Mouse (Mus musculus) kidney, postnatal 0 days (tissue): ENCODE measurements around the gene Gss. TPM values are rescaled to one million over a fixed set of nuclear protein-coding genes. Genes with fewer than 3 reads are reported as not detected.

Experiments used
- ATAC-seq: fragments of 200-750 bp; cut with Nextera tagmentation; replicated peaks from 2 replicates; pipeline ENCODE4 v1.8.0; 2017; ENCODE audit warnings: low read depth, moderate number of reproducible peaks, moderate TSS enrichment, moderate library complexity; ENCODE audit not compliant: low FRiP score
- DNase-seq: peaks from one replicate; pipeline ENCODE4 v3.0.0-alpha.2; 2016; ENCODE audit warnings: low spot score
- H3K27ac ChIP-seq: fragments of 300-500 bp; sonication (generic); 2 replicates; pipeline ENCODE4 v1.5.1; 2014; ENCODE audit warnings: mild to moderate bottlenecking
- H3K27me3 ChIP-seq: fragments of 300-500 bp; sonication (generic); 2 replicates; pipeline ENCODE4 v1.6.1; 2014; ENCODE audit warnings: low read length, mixed read lengths; ENCODE audit not compliant: insufficient read depth
- H3K36me3 ChIP-seq: fragments of 300-500 bp; sonication (generic); 2 replicates; pipeline ENCODE4 v1.6.1; 2014; ENCODE audit warnings: low read length, mixed read lengths; ENCODE audit not compliant: insufficient read depth
- H3K4me1 ChIP-seq: fragments of 300-500 bp; sonication (generic); replicated peaks from 2 replicates; pipeline ENCODE4 v1.6.1; 2014; ENCODE audit warnings: antibody characterized with exemption, low read length, mixed read lengths; ENCODE audit not compliant: insufficient read depth
- H3K4me2 ChIP-seq: fragments of 300-500 bp; sonication (generic); 2 replicates; pipeline ENCODE4 v1.6.1; 2014; ENCODE audit warnings: mild to moderate bottlenecking, low read length, moderate library complexity, mixed read lengths
- H3K4me3 ChIP-seq: fragments of 300-500 bp; sonication (generic); replicated peaks from 2 replicates; pipeline ENCODE4 v1.5.1; 2014; ENCODE audit warnings: low read depth, low read length
- H3K9ac ChIP-seq: fragments of 300-500 bp; sonication (generic); 2 replicates; pipeline ENCODE4 v1.6.1; 2014; ENCODE audit warnings: low read depth, low read length
- H3K9me3 ChIP-seq: fragments of 300-500 bp; sonication (generic); replicated peaks from 2 replicates; pipeline ENCODE4 v1.6.1; 2016; ENCODE audit warnings: low read length, inconsistent platforms, mixed read lengths
- CTCF ChIP-seq: IDR thresholded peaks from 2 replicates; pipeline ENCODE4 v1.5.1; 2016; ENCODE audit warnings: antibody characterized with exemption, low read depth, mild to moderate bottlenecking, moderate library complexity
- WGBS: fragments of 180-500 bp; shearing (Covaris S2); extraction: QIAGEN DNeasy Blood & Tissue Kit; methylation state at CpG from one replicate; pipeline ENCODE4 v1.1.7; 2014; 5-methylcytosine and 5-hydroxymethylcytosine counted together
- polyA plus RNA-seq: library from polyadenylated mRNA; unstranded; fragments of >200 nt; fragmentation: Nextera tagmentation; extraction: Ambion mirVana; gene quantifications from 2 replicates; pipeline ENCODE4 v1.2.1, GENCODE M21; 2015

Gss gene
- polyA plus RNA-seq, 1 experiment from 2014 or later, result 114 TPM

GRCm38 (mm10) chr2:155537761-155538462 lies 54.7 kb downstream of the Gss start:
- H3K27me3 ChIP-seq, result no peaks in the 10 kb centered on the region
- H3K36me3 ChIP-seq, result no peaks in the 10 kb centered on the region
- no peak overlapping the region for H3K9ac ChIP-seq
- H3K9me3 ChIP-seq, result no peaks in the 10 kb centered on the region
- no peak for ATAC-seq
- peak; percentile 21 for DNase-seq
- no peak overlapping the region for H3K4me3 ChIP-seq
- 74% methylated on average over 5 of the region's 5 CpGs for WGBS
- no peaks in the 10 kb centered on the region for H3K4me1 ChIP-seq
- no peak overlapping the region for H3K4me2 ChIP-seq
- no peak for TF ChIP-seq CTCF
- H3K27ac ChIP-seq, result no peak overlapping the region

- TF ChIP-seq CTCF, result no peak
- H3K27ac ChIP-seq, result no peak overlapping the region
- H3K4me3 ChIP-seq, result no peak overlapping the region
- no peaks in the 10 kb centered on the region for H3K27me3 ChIP-seq
- no peak overlapping the region for H3K9ac ChIP-seq
- H3K4me2 ChIP-seq, result no peak overlapping the region
- no peaks in the 10 kb centered on the region for H3K9me3 ChIP-seq
- ATAC-seq, result no peak
- H3K4me1 ChIP-seq, result no peaks in the 10 kb centered on the region
- H3K36me3 ChIP-seq, result no peaks in the 10 kb centered on the region
- no peak for DNase-seq
These were observed 56.3 kb downstream of the Gss start for GRCm38 (mm10) chr2:155536292-155536691.

- H3K4me3 ChIP-seq, result no peak overlapping the region
- H3K36me3 ChIP-seq, result no peaks in the 10 kb centered on the region
- H3K4me1 ChIP-seq, result no peaks in the 10 kb centered on the region
- no peaks in the 10 kb centered on the region for H3K9me3 ChIP-seq
- no peak for TF ChIP-seq CTCF
- 79% methylated on average over 5 of the region's 5 CpGs for WGBS
- ATAC-seq, result no peak
- H3K4me2 ChIP-seq, result no peak overlapping the region
- DNase-seq, result no peak
- no peak overlapping the region for H3K27ac ChIP-seq
- no peaks in the 10 kb centered on the region for H3K27me3 ChIP-seq
- H3K9ac ChIP-seq, result no peak overlapping the region
These were observed 65.2 kb downstream of the Gss start for GRCm38 (mm10) chr2:155527367-155527766.

GRCm38 (mm10) chr2:155524378-155524777 lies 68.2 kb downstream of the Gss start:
- H3K27ac ChIP-seq, result no peak overlapping the region
- ATAC-seq (no peak), DNase-seq (no peak)
- WGBS, result 46% methylated on average over 1 of the region's 1 CpGs
- H3K36me3 ChIP-seq, result no peaks in the 10 kb centered on the region
- no peak overlapping the region for H3K9ac ChIP-seq
- H3K4me1 ChIP-seq, result no peaks in the 10 kb centered on the region
- TF ChIP-seq CTCF, result no peak
- no peak overlapping the region for H3K4me3 ChIP-seq
- H3K9me3 ChIP-seq, result no peaks in the 10 kb centered on the region
- no peak overlapping the region for H3K4me2 ChIP-seq
- no peaks in the 10 kb centered on the region for H3K27me3 ChIP-seq

GRCm38 (mm10) chr2:155523706-155524105 lies 68.9 kb downstream of the Gss start:
- H3K4me1 ChIP-seq, result no peaks in the 10 kb centered on the region
- DNase-seq, result no peak
- no peaks in the 10 kb centered on the region for H3K27me3 ChIP-seq
- no peak for TF ChIP-seq CTCF
- no peaks in the 10 kb centered on the region for H3K9me3 ChIP-seq
- 61% methylated on average over 5 of the region's 5 CpGs for WGBS
- H3K36me3 ChIP-seq, result no peaks in the 10 kb centered on the region
- no peak overlapping the region for H3K4me2 ChIP-seq
- H3K4me3 ChIP-seq, result no peak overlapping the region
- H3K27ac ChIP-seq, result no peak overlapping the region
- no peak overlapping the region for H3K9ac ChIP-seq
- ATAC-seq, result no peak

- DNase-seq (no peak), ATAC-seq (no peak)
- Histone ChIP-seq H3K27me3 (no peaks in the 10 kb centered on the region), H3K36me3 (no peaks in the 10 kb centered on the region), H3K9me3 (no peaks in the 10 kb centered on the region), H3K4me2 (peak overlapping the region; percentile 71), H3K4me1 (no peaks in the 10 kb centered on the region), H3K9ac (peak overlapping the region; percentile 74), H3K4me3 (peak overlapping the region; percentile 77), H3K27ac (no peak overlapping the region)
- WGBS, result 23% methylated on average over 18 of the region's 18 CpGs
- TF ChIP-seq CTCF, result no peak
These were observed 73.9 kb downstream of the Gss start for GRCm38 (mm10) chr2:155518531-155519270.
